ENCODE assay signal across 25 mouse cellular contexts in genomic region chr9:25185854-25186253, GRCm38 (mm10). TPM values are rescaled to one million over a fixed set of nuclear protein-coding genes. Genes with fewer than 3 reads are reported as not detected.
DNase-seq lines count a peak whose midpoint lies in the region; ATAC-seq and TF ChIP-seq lines count a peak whose summit lies in the region.
"Had no signal": no experiment of that assay in that cellular context is flagged by ENCODE, and none has a peak within 500 bp of the region (broad histone marks: within the 10 kb centered on the region; RNA-seq: fewer than 3 reads in every experiment).

No protein-coding gene starts in this region.

- no peak overlapping the region for H3K4me3 ChIP-seq in left cerebral cortex, adult 2 months
- H3K4me3 ChIP-seq: embryonic facial prominence, embryonic 10.5 days; forebrain, embryonic 15.5 days; limb, embryonic 10.5 days; liver, embryonic 15.5 days; lung, embryonic 15.5 days; myocyte had no signal

- intact Hi-C loops in left cerebral cortex, adult 2 months (cut with DNase I), result no loop called here
- intact Hi-C loops in left cerebral cortex, postnatal 10 days (cut with DNase I), result no loop called here

- TF ChIP-seq CTCF in left cerebral cortex, adult 2 months (IDR thresholded peaks at IDR 0.05), result no peak

- no peak for DNase-seq in left cerebral cortex, adult 2 months (ENCODE audit: extremely low spot score in 1 of 2, low spot score in 2 of 2)
- DNase-seq in left cerebral cortex, postnatal 10 days (ENCODE audit: extremely low spot score in 1 of 2, low spot score in 2 of 2), result no peak
- DNase-seq in CD4-positive helper T cell, adult 2 months (ENCODE audit: low read depth, low spot score), result peak; percentile 60
- peak; percentile 52 for DNase-seq in T-cell, adult 2 months (ENCODE audit: low spot score)
- no peak for DNase-seq in heart, postnatal 4 days
- no peak for DNase-seq in kidney, postnatal 25 days
- DNase-seq in frontal cortex, postnatal 10 days (ENCODE audit: low spot score in 2 of 2), result no peak
- DNase-seq: adrenal gland, postnatal 25 days; cerebellum, adult 9-10 months; gastrocnemius, postnatal 25 days; heart, postnatal 36 days; kidney, adult 11 months; liver; lung, postnatal 36 days; right cerebral cortex, postnatal 4 days had no signal

- H3K27ac ChIP-seq in left cerebral cortex, adult 2 months, result peak overlapping the region; percentile 4; the same call in 1 of the 2 replicates
- H3K27ac ChIP-seq: embryonic facial prominence, embryonic 10.5 days; forebrain, embryonic 15.5 days; hindbrain, postnatal 0 days; kidney, postnatal 0 days; limb, embryonic 10.5 days; liver, embryonic 15.5 days; lung, embryonic 15.5 days had no signal

- peak; percentile 55 for ATAC-seq in inflammation-experienced regulatory T-cells, adult 6 months
- ATAC-seq: forebrain, embryonic 15.5 days; hindbrain, postnatal 0 days; midbrain, embryonic 16.5 days had no signal

RNA-seq across cellular contexts. Expression of gene Herpud2, which starts 34.2 kb away (rescaled TPM):
- 10 to 100 TPM; 49.6 to 51.0 TPM for total RNA-seq in left cerebral cortex, adult 2 months (2021)
- 10 to 100 TPM; 48.7 to 49.7 TPM for total RNA-seq in left cerebral cortex, postnatal 10 days (2021)
- polyA plus RNA-seq in inflammation-experienced regulatory T-cells, adult 6 months (2017; shearing (Covaris generic)), result 10 to 100 TPM; 12.1 to 15.7 (median 14.6) TPM
- total RNA-seq in heart, postnatal 4 days (2021), result 10 to 100 TPM; 38.8 to 39.9 TPM

Comparison
In these comparisons a context has a peak if more than half of its experiments do, and no peak if none do; other contexts are left out.
1. DNase-seq: peak in CD4-positive helper T cell, adult 2 months (single experiment) and T-cell, adult 2 months (single experiment); none in left cerebral cortex, adult 2 months (0 of 2), left cerebral cortex, postnatal 10 days (0 of 2), heart, postnatal 4 days (single experiment), kidney, postnatal 25 days (0 of 2) and frontal cortex, postnatal 10 days (0 of 2).